Mouse (Mus musculus): ENCODE measurements around the gene Tmem115. TPM values are rescaled to one million over a fixed set of nuclear protein-coding genes. Genes with fewer than 3 reads are reported as not detected.

Tmem115 gene
- polyA plus RNA-seq (2012; rRNA removed) = 28.6 and 33.4 TPM in 2 replicates

DNA sequence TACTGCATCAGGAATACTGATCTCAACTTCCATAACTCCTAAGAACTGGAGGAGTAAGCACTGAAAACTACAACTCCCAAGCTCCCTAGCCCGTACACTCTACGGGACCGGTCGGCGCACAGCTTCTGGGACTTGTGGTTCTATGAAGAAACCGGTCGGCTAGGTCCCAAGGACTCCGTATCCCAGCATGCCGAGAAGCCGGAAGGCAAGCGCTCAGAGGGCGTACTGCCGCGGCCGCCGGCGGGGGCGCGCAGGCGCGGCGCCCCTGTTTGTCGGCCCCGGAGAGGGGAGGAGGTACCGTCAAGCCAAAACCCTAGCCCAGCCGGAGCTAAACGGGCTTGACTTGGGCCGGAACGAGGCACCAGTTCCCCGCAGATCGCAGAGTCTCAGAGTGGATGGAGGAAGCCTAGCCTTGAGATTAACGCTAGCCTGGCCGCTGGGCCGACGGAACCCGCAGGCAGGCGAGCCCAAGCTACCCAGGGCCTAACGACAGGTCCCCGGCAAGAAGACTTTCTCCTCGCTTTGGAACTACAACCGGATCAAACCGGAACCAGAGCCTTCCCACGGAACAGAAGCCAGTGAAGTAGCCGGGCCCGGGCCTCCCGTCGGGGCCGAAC, at the start of gene Tmem115:
Gene Tmem115, plus strand, starts transcription at position 155 of the 617 bp plus-strand sequence.
- Histone ChIP-seq H3K36me3 (ENCODE audit: control insufficient read depth, insufficient read depth, low read length) (peaks cover 11% of the 10 kb centered on the region), H3K4me1 (ENCODE audit: control insufficient read depth, insufficient read depth, insufficient read length) (peaks cover 11% of the 10 kb centered on the region; the same call in 1 of the 2 replicates), H3K27me3 (ENCODE audit: control insufficient read depth, insufficient read depth, low read length) (no peaks in the 10 kb centered on the region), H3K4me3 (ENCODE audit: extremely low read depth, insufficient read depth, insufficient read length) (peak within 1 kb of the TSS; percentile 85), H3K27ac (ENCODE audit: insufficient read depth, low read length) (peak within 1 kb of the TSS; percentile 84)
- under 1% methylated on average over 48 of the region's 48 CpGs for WGBS
- peak; percentile 84 to 88 for DNase-seq (ENCODE audit: low read depth in 1 of 2, low spot score in 2 of 2)
- TF ChIP-seq POLR2A (IDR thresholded peaks at IDR 0.05; ENCODE audit: low read depth, low read length) = peak; percentile 46
- TF ChIP-seq CTCF (IDR thresholded peaks at IDR 0.05; ENCODE audit: extremely low read depth, insufficient read depth, insufficient read length, insufficient replicate concordance) = no peak

DNA sequence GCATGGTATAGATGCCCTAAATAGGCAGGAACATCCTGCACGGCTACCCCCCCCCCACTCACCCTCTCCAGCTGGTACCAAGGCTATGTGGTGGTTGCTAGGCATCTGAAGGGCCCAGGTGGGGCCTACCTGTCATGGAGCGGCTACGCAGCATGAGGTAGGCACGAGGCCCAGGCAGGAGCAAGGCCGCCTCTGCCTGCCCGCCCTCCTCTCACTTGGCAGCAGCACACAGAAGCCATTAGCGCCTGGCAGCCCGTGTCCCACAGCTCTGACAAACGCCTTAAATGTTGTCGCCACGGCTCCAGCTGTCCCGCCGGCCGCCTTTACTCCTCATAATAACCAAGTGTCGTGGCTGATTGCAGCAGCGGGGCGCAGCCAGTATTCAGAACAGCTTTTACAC, 49.4 kb upstream of the Tmem115 start:
- H3K27me3 ChIP-seq (ENCODE audit: control insufficient read depth, insufficient read depth, low read length) = no peaks in the 10 kb centered on the region
- no peak for TF ChIP-seq CTCF (IDR thresholded peaks at IDR 0.05; ENCODE audit: extremely low read depth, insufficient read depth, insufficient read length, insufficient replicate concordance)
- no peak for TF ChIP-seq POLR2A (IDR thresholded peaks at IDR 0.05; ENCODE audit: low read depth, low read length)
- DNase-seq (ENCODE audit: low read depth in 1 of 2, low spot score in 2 of 2) = no peak
- 72% methylated on average over 17 of the region's 17 CpGs for WGBS
- no peak overlapping the region for H3K27ac ChIP-seq (ENCODE audit: insufficient read depth, low read length)
- H3K4me3 ChIP-seq (ENCODE audit: extremely low read depth, insufficient read depth, insufficient read length) = no peak overlapping the region
- no peaks in the 10 kb centered on the region for H3K4me1 ChIP-seq (ENCODE audit: control insufficient read depth, insufficient read depth, insufficient read length)
- H3K36me3 ChIP-seq (ENCODE audit: control insufficient read depth, insufficient read depth, low read length) = no peaks in the 10 kb centered on the region

DNA sequence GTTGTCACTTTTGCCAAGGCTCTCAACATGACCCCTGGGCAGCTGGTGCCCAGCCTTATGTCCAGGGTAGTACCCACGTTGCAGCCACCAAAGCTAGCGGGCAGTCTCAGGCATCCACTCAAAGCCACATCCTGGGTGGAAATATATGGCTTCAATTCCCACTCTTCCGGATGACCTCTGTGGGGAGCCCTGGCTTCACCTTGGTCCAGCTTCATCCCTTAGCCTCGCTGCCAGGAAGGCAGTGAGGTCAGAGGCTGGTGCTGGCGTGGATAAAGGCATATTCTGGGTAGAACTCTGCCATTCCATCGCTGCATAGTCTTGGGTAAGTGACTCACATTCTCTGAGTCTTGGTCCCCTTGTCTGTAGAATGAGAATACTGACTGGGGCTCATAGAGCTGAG, 49.0 kb upstream of the Tmem115 start:
- DNase-seq (ENCODE audit: low read depth in 1 of 2, low spot score in 2 of 2) = no peak
- H3K4me3 ChIP-seq (ENCODE audit: extremely low read depth, insufficient read depth, insufficient read length) = no peak overlapping the region
- no peak for TF ChIP-seq POLR2A (IDR thresholded peaks at IDR 0.05; ENCODE audit: low read depth, low read length)
- TF ChIP-seq CTCF (IDR thresholded peaks at IDR 0.05; ENCODE audit: extremely low read depth, insufficient read depth, insufficient read length, insufficient replicate concordance) = no peak
- no peak overlapping the region for H3K27ac ChIP-seq (ENCODE audit: insufficient read depth, low read length)
- no peaks in the 10 kb centered on the region for H3K4me1 ChIP-seq (ENCODE audit: control insufficient read depth, insufficient read depth, insufficient read length)
- no peaks in the 10 kb centered on the region for H3K27me3 ChIP-seq (ENCODE audit: control insufficient read depth, insufficient read depth, low read length)
- WGBS = 76% methylated on average over 6 of the region's 6 CpGs
- H3K36me3 ChIP-seq (ENCODE audit: control insufficient read depth, insufficient read depth, low read length) = no peaks in the 10 kb centered on the region

GRCm38 (mm10) chr9:107486086-107486485, 47.7 kb upstream of the Tmem115 start:
- WGBS = 71% methylated on average over 10 of the region's 10 CpGs
- no peak overlapping the region for H3K4me3 ChIP-seq (ENCODE audit: extremely low read depth, insufficient read depth, insufficient read length)
- no peaks in the 10 kb centered on the region for H3K4me1 ChIP-seq (ENCODE audit: control insufficient read depth, insufficient read depth, insufficient read length)
- TF ChIP-seq POLR2A (IDR thresholded peaks at IDR 0.05; ENCODE audit: low read depth, low read length) = no peak
- TF ChIP-seq CTCF (IDR thresholded peaks at IDR 0.05; ENCODE audit: extremely low read depth, insufficient read depth, insufficient read length, insufficient replicate concordance) = no peak
- no peaks in the 10 kb centered on the region for H3K36me3 ChIP-seq (ENCODE audit: control insufficient read depth, insufficient read depth, low read length)
- no peak overlapping the region for H3K27ac ChIP-seq (ENCODE audit: insufficient read depth, low read length)
- DNase-seq (ENCODE audit: low read depth in 1 of 2, low spot score in 2 of 2) = no peak
- H3K27me3 ChIP-seq (ENCODE audit: control insufficient read depth, insufficient read depth, low read length) = no peaks in the 10 kb centered on the region

GRCm38 (mm10) chr9:107486507-107487225, 47.1 kb upstream of the Tmem115 start:
- no peaks in the 10 kb centered on the region for H3K36me3 ChIP-seq (ENCODE audit: control insufficient read depth, insufficient read depth, low read length)
- TF ChIP-seq CTCF (IDR thresholded peaks at IDR 0.05; ENCODE audit: extremely low read depth, insufficient read depth, insufficient read length, insufficient replicate concordance) (no peak), POLR2A (IDR thresholded peaks at IDR 0.05; ENCODE audit: low read depth, low read length) (no peak)
- H3K4me3 ChIP-seq (ENCODE audit: extremely low read depth, insufficient read depth, insufficient read length) = no peak overlapping the region
- no peak overlapping the region for H3K27ac ChIP-seq (ENCODE audit: insufficient read depth, low read length)
- DNase-seq (ENCODE audit: low read depth in 1 of 2, low spot score in 2 of 2) = no peak
- H3K4me1 ChIP-seq (ENCODE audit: control insufficient read depth, insufficient read depth, insufficient read length) = no peaks in the 10 kb centered on the region
- no peaks in the 10 kb centered on the region for H3K27me3 ChIP-seq (ENCODE audit: control insufficient read depth, insufficient read depth, low read length)
- 63% methylated on average over 6 of the region's 6 CpGs for WGBS

- DNase-seq (ENCODE audit: low read depth in 1 of 2, low spot score in 2 of 2) = no peak
- H3K4me3 ChIP-seq (ENCODE audit: extremely low read depth, insufficient read depth, insufficient read length) = no peak overlapping the region
- H3K27me3 ChIP-seq (ENCODE audit: control insufficient read depth, insufficient read depth, low read length) = no peaks in the 10 kb centered on the region
- no peaks in the 10 kb centered on the region for H3K36me3 ChIP-seq (ENCODE audit: control insufficient read depth, insufficient read depth, low read length)
- WGBS = 61% methylated on average over 8 of the region's 8 CpGs
- no peak overlapping the region for H3K27ac ChIP-seq (ENCODE audit: insufficient read depth, low read length)
- no peaks in the 10 kb centered on the region for H3K4me1 ChIP-seq (ENCODE audit: control insufficient read depth, insufficient read depth, insufficient read length)
- no peak for TF ChIP-seq POLR2A (IDR thresholded peaks at IDR 0.05; ENCODE audit: low read depth, low read length)
- TF ChIP-seq CTCF (IDR thresholded peaks at IDR 0.05; ENCODE audit: extremely low read depth, insufficient read depth, insufficient read length, insufficient replicate concordance) = no peak
Observed at GRCm38 (mm10) chr9:107490146-107490545, 43.6 kb upstream of the Tmem115 start.

GRCm38 (mm10) chr9:107490625-107491024, 43.1 kb upstream of the Tmem115 start:
- no peaks in the 10 kb centered on the region for H3K36me3 ChIP-seq (ENCODE audit: control insufficient read depth, insufficient read depth, low read length)
- H3K4me3 ChIP-seq (ENCODE audit: extremely low read depth, insufficient read depth, insufficient read length) = no peak overlapping the region
- H3K4me1 ChIP-seq (ENCODE audit: control insufficient read depth, insufficient read depth, insufficient read length) = no peaks in the 10 kb centered on the region
- no peak for DNase-seq (ENCODE audit: low read depth in 1 of 2, low spot score in 2 of 2)
- WGBS = 60% methylated on average over 6 of the region's 6 CpGs
- H3K27ac ChIP-seq (ENCODE audit: insufficient read depth, low read length) = no peak overlapping the region
- H3K27me3 ChIP-seq (ENCODE audit: control insufficient read depth, insufficient read depth, low read length) = no peaks in the 10 kb centered on the region
- TF ChIP-seq POLR2A (IDR thresholded peaks at IDR 0.05; ENCODE audit: low read depth, low read length) = no peak
- TF ChIP-seq CTCF (IDR thresholded peaks at IDR 0.05; ENCODE audit: extremely low read depth, insufficient read depth, insufficient read length, insufficient replicate concordance) = no peak
